Comparison of ENCODE assay signal across 16 mouse cellular contexts in the genomic region with DNA sequence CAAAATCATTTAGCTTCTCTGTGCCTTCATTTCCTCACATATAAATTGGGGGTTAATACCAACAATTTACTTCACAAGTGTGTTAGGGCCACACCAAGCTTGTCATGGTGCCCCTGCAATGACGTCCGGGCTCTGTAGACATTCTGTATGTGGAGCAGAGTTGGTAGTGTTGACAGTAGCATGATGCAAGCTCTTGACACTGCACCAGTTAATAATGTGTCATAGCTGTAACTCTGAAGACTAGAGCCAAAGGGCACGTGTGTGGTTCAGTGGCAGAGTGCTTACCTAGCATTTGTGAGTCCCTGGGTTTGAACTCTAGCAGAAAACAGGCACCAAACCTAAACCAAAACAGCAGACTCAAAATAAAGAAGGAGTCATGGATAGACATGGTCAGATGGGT. TPM values are rescaled to one million over a fixed set of nuclear protein-coding genes. Genes with fewer than 3 reads are reported as not detected.
DNase-seq lines count a peak whose midpoint lies in the region; ATAC-seq and TF ChIP-seq lines count a peak whose summit lies in the region.
"Had no signal": no experiment of that assay in that cellular context is flagged by ENCODE, and none has a peak within 500 bp of the region (broad histone marks: within the 10 kb centered on the region; RNA-seq: fewer than 3 reads in every experiment).

No protein-coding gene starts in this region.

- TF ChIP-seq CTCF in layer of hippocampus, adult 2 months (conservative IDR thresholded peaks at IDR 0.05), result no peak

- H3K36me3 ChIP-seq in neural tube, embryonic 15.5 days, result no peaks in the 10 kb centered on the region
- H3K36me3 ChIP-seq: embryonic facial prominence, embryonic 12.5 days; kidney, embryonic 15.5 days had no signal

- H3K4me1 ChIP-seq in neural tube, embryonic 15.5 days, result peaks cover 24% of the 10 kb centered on the region

- no peaks in the 10 kb centered on the region for H3K27me3 ChIP-seq in neural tube, embryonic 15.5 days (replicated peaks)
- H3K27me3 ChIP-seq: embryonic facial prominence, embryonic 12.5 days; kidney, embryonic 15.5 days had no signal

- peak; percentile 33 to 41 for DNase-seq in adrenal gland, postnatal 36 days
- DNase-seq in adrenal gland, postnatal 25 days, result no peak
- DNase-seq in layer of hippocampus, adult 2 months (ENCODE audit: low spot score in 2 of 2), result no peak
- DNase-seq in layer of hippocampus, adult 18-20 months (ENCODE audit: low spot score in 2 of 2), result no peak
- peak; percentile 54 for DNase-seq in 416B (ENCODE audit: low read depth)
- DNase-seq in fibroblast of lung, adult 2 months (ENCODE audit: low read depth), result peak; percentile 30
- DNase-seq in thymus, postnatal 10 days (ENCODE audit: low spot score in 2 of 2), result no peak

- H3K9ac ChIP-seq in neural tube, embryonic 15.5 days (replicated peaks), result no peak overlapping the region
- H3K9ac ChIP-seq: embryonic facial prominence, embryonic 12.5 days; kidney, embryonic 15.5 days; liver, embryonic 14.5 days had no signal

- H3K27ac ChIP-seq in layer of hippocampus, adult 2 months, result peak overlapping the region; percentile 93; the same call in 1 of the 2 replicates
- no peak overlapping the region for H3K27ac ChIP-seq in neural tube, embryonic 15.5 days (replicated peaks)
- H3K27ac ChIP-seq: embryonic facial prominence, embryonic 12.5 days; kidney, embryonic 15.5 days; liver, embryonic 14.5 days had no signal

- no peak overlapping the region for H3K4me2 ChIP-seq in neural tube, embryonic 15.5 days
- H3K4me2 ChIP-seq: embryonic facial prominence, embryonic 12.5 days; kidney, embryonic 15.5 days had no signal

- no peak overlapping the region for H3K4me3 ChIP-seq in layer of hippocampus, adult 2 months
- H3K4me3 ChIP-seq in neural tube, embryonic 15.5 days (replicated peaks), result no peak overlapping the region
- H3K4me3 ChIP-seq: embryonic facial prominence, embryonic 12.5 days; kidney, embryonic 15.5 days had no signal

- H3K9me3 ChIP-seq in neural tube, embryonic 15.5 days (replicated peaks), result no peaks in the 10 kb centered on the region
- H3K9me3 ChIP-seq: embryonic facial prominence, embryonic 12.5 days; kidney, embryonic 15.5 days had no signal

- 86% methylated on average over 3 of the region's 3 CpGs for WGBS in neural tube, embryonic 15.5 days

- no peak for ATAC-seq in neural tube, embryonic 15.5 days (ENCODE audit: low FRiP score)

RNA-seq across cellular contexts. Expression of a gene that starts 27.0 kb away (rescaled TPM):
- not detected for total RNA-seq in adrenal gland, postnatal 36 days (2021)
- total RNA-seq in adrenal gland, postnatal 25 days (2021), result 0.64 TPM in 1 of 2 replicates, not detected in the other
- total RNA-seq in layer of hippocampus, adult 2 months (2021), result not detected
- not detected for total RNA-seq in layer of hippocampus, adult 18-20 months (2021)
- polyA plus RNA-seq in neural tube, embryonic 15.5 days (2015; fragmentation: Nextera tagmentation; extraction: Ambion mirVana), result 5.5 TPM in 1 of 2 replicates, not detected in the other
- total RNA-seq: left cerebral cortex, postnatal 25 days had no signal
- polyA plus RNA-seq: embryonic facial prominence, embryonic 12.5 days; forebrain, embryonic 14.5 days; heart, embryonic 14.5 days; kidney, embryonic 15.5 days; liver, embryonic 14.5 days; neural tube, embryonic 14.5 days; testis, adult 2 months had no signal

Comparison
In these comparisons a context has a peak if more than half of its experiments do, and no peak if none do; other contexts are left out.
1. DNase-seq: peak in adrenal gland, postnatal 36 days (2 of 2), 416B (single experiment) and fibroblast of lung, adult 2 months (single experiment); none in adrenal gland, postnatal 25 days (single experiment), layer of hippocampus, adult 2 months (0 of 2), layer of hippocampus, adult 18-20 months (0 of 2) and thymus, postnatal 10 days (0 of 2).